Mouse (Mus musculus) testis, adult 2 months (tissue): ENCODE results near the gene Gys2.

ENCODE experiments used
- CTCF ChIP-seq: fragments of 200-500 bp; IDR thresholded peaks from 2 replicates; pipeline ENCODE4 v1.5.1; 2012; ENCODE audit warnings: low read depth, mild to moderate bottlenecking, inconsistent platforms, low read length, moderate library complexity; ENCODE audit not compliant: control insufficient read depth, insufficient read depth, insufficient replicate concordance
- POLR2A ChIP-seq: fragments of 200-500 bp; IDR thresholded peaks from 2 replicates; pipeline ENCODE4 v1.6.1; 2012; ENCODE audit warnings: low read depth, mild to moderate bottlenecking, inconsistent platforms, low read length, moderate library complexity; ENCODE audit not compliant: control insufficient read depth

GRCm38 (mm10) chr6:142394669-142395068, 78.2 kb downstream of the Gys2 start:
- TF ChIP-seq CTCF (no peak), POLR2A (no peak)
